Mouse (Mus musculus) ovary, adult 10 weeks (tissue): ENCODE results near the gene Ythdf1. TPM values are rescaled to one million over a fixed set of nuclear protein-coding genes. Genes with fewer than 3 reads are reported as not detected.

Source experiments
- polyA plus RNA-seq: library from polyadenylated mRNA; stranded (reverse); fragments of 350-450 nt; fragmentation: Illumina TruSeq; extraction: RNeasy Lipid Tissue Mini Kit (QIAGEN cat#74804); gene quantifications from one replicate; pipeline ENCODE4 v1.2.3, GENCODE M21; 2014

Ythdf1 gene
- polyA plus RNA-seq: 89.8 TPM

GRCm38 (mm10) chr2:180920810-180921400 is at the start of gene Ythdf1:
Gene Ythdf1 (minus strand): TSS chr2:180920949.

GRCm38 (mm10) chr2:180967010-180967763 is 46.4 kb upstream of the Ythdf1 start, which contains the start of gene Arfgap1:
Gene Arfgap1 (plus strand): TSS chr2:180967225.

GRCm38 (mm10) chr2:180954061-180955047 is 33.6 kb upstream of the Ythdf1 start, which contains the start of gene Nkain4:
Gene Nkain4 (minus strand): TSS chr2:180954699.

GRCm38 (mm10) chr2:180928723-180929122 is 8.0 kb upstream of the Ythdf1 start, which contains the start of gene Birc7:
Gene Birc7 (plus strand): TSS chr2:180929023.

Other genes starting within 250 kb of the Ythdf1 start
- gene Dido1, start 210.9 kb downstream of the Ythdf1 start, polyA plus RNA-seq: 20.8 TPM
- 64.2 TPM for gene Gid8, start 210.8 kb downstream of the Ythdf1 start, polyA plus RNA-seq
- 0.51 TPM for gene Slc17a9, start 195.7 kb downstream of the Ythdf1 start, polyA plus RNA-seq
- gene Bhlhe23, start 144.0 kb downstream of the Ythdf1 start, polyA plus RNA-seq: not detected
- not detected for gene Birc7, start 8.1 kb upstream of the Ythdf1 start, polyA plus RNA-seq
- 1.0 TPM for gene Nkain4, start 33.8 kb upstream of the Ythdf1 start, polyA plus RNA-seq
- 3.4 TPM for gene Arfgap1, start 46.3 kb upstream of the Ythdf1 start, polyA plus RNA-seq
- not detected for gene Col20a1, start 65.6 kb upstream of the Ythdf1 start, polyA plus RNA-seq
- gene Chrna4, start 122.6 kb upstream of the Ythdf1 start, polyA plus RNA-seq: 1.3 TPM
- gene Kcnq2, start 214.4 kb upstream of the Ythdf1 start, polyA plus RNA-seq: not detected
- not detected for gene Eef1a2, start 236.1 kb upstream of the Ythdf1 start, polyA plus RNA-seq